Mouse (Mus musculus) liver, embryonic 12.5 days (tissue): ENCODE measurements around the gene Rara. TPM values are rescaled to one million over a fixed set of nuclear protein-coding genes. Genes with fewer than 3 reads are reported as not detected.
A peak's percentile ranks its signal among the peaks of the same experiment; 100 is the strongest.
"Not testable (repeated sequence)": the region's sequence is repeated elsewhere in the genome, so short reads cannot be mapped to it uniquely, and the experiment has no call there.

ENCODE experiments used
- ATAC-seq: fragments of 200-750 bp; cut with Nextera tagmentation; 2 replicates; pipeline ENCODE4 v1.8.0; 2017; ENCODE audit warnings: moderate number of reproducible peaks, mild to moderate bottlenecking, moderate library complexity
- H3K27ac ChIP-seq: fragments of 300-500 bp; sonication (generic); 2 replicates; pipeline ENCODE4 v1.5.1; 2016; ENCODE audit warnings: mild to moderate bottlenecking
- H3K27me3 ChIP-seq: fragments of 300-500 bp; sonication (generic); replicated peaks from 2 replicates; pipeline ENCODE4 v1.6.1; 2016; ENCODE audit warnings: mild to moderate bottlenecking, moderate library complexity
- H3K36me3 ChIP-seq: fragments of 300-500 bp; sonication (generic); 2 replicates; pipeline ENCODE4 v1.6.1; 2016; ENCODE audit warnings: mild to moderate bottlenecking, moderate library complexity
- H3K4me1 ChIP-seq: fragments of 300-500 bp; sonication (generic); 2 replicates; pipeline ENCODE4 v1.6.1; 2016
- H3K4me2 ChIP-seq: fragments of 300-500 bp; sonication (generic); 2 replicates; pipeline ENCODE4 v1.6.1; 2016; ENCODE audit warnings: mild to moderate bottlenecking, moderate library complexity
- H3K4me3 ChIP-seq: fragments of 300-500 bp; sonication (generic); 2 replicates; pipeline ENCODE4 v1.5.1; 2016; ENCODE audit warnings: mild to moderate bottlenecking, moderate library complexity
- H3K9ac ChIP-seq: fragments of 300-500 bp; sonication (generic); 2 replicates; pipeline ENCODE4 v1.6.1; 2016; ENCODE audit warnings: mild to moderate bottlenecking, moderate library complexity
- H3K9me3 ChIP-seq: fragments of 300-500 bp; sonication (generic); replicated peaks from 2 replicates; pipeline ENCODE4 v1.6.1; 2016; ENCODE audit warnings: mild to moderate bottlenecking, moderate library complexity
- WGBS: fragments of 180-500 bp; shearing (Covaris S2); methylation state at CpG from one replicate; pipeline ENCODE4 v1.1.7; 2016; ENCODE audit not compliant: insufficient replicate concordance; 5-methylcytosine and 5-hydroxymethylcytosine counted together
- polyA plus RNA-seq: library from polyadenylated mRNA; unstranded; fragments of >200 nt; fragmentation: Nextera tagmentation; extraction: Ambion mirVana; gene quantifications from 2 replicates; pipeline ENCODE4 v1.2.1, GENCODE M21; 2016

Gene Rara
- polyA plus RNA-seq, 1 experiment from 2014 or later: 7.1 TPM

- ATAC-seq: peak; percentile 88
Measured at GRCm38 (mm10) chr11:98907437-98908173, 20.0 kb upstream of the Rara start, which contains the start of gene Cdc6. TSS of gene Cdc6 (plus strand) at chr11:98907801.

GRCm38 (mm10) chr11:98909654-98910053, 18.0 kb upstream of the Rara start:
- peaks cover 62% of the 10 kb centered on the region for H3K36me3 ChIP-seq
- H3K9ac ChIP-seq: peak overlapping the region; percentile 92
- no peaks in the 10 kb centered on the region for H3K9me3 ChIP-seq
- no peak for ATAC-seq
- peak overlapping the region; percentile 94 for H3K27ac ChIP-seq
- peaks cover 85% of the 10 kb centered on the region for H3K4me1 ChIP-seq
- H3K4me2 ChIP-seq: peak overlapping the region; percentile 89
- H3K4me3 ChIP-seq: peak overlapping the region; percentile 82
- 32% methylated on average over 6 of the region's 6 CpGs for WGBS
- H3K27me3 ChIP-seq: no peaks in the 10 kb centered on the region

More at GRCm38 (mm10) chr11:98907437-98908173, 20.0 kb upstream of the Rara start, which contains the start of gene Cdc6:
- no peaks in the 10 kb centered on the region for H3K9me3 ChIP-seq
- H3K9ac ChIP-seq: peak within 1 kb of the TSS; percentile 92
- peak within 1 kb of the TSS; percentile 98 for H3K27ac ChIP-seq
- H3K4me2 ChIP-seq: peak within 1 kb of the TSS; percentile 89
- H3K27me3 ChIP-seq: no peaks in the 10 kb centered on the region
- under 1% methylated on average over 49 of the region's 49 CpGs for WGBS
- H3K4me3 ChIP-seq: peak within 1 kb of the TSS; percentile 82
- H3K36me3 ChIP-seq: peaks cover 45% of the 10 kb centered on the region
- peaks cover 90% of the 10 kb centered on the region for H3K4me1 ChIP-seq

GRCm38 (mm10) chr11:98910415-98910814, 17.2 kb upstream of the Rara start:
- no peaks in the 10 kb centered on the region for H3K9me3 ChIP-seq
- 85% methylated on average over 11 of the region's 11 CpGs for WGBS
- H3K4me3 ChIP-seq: peak overlapping the region; percentile 82
- H3K36me3 ChIP-seq: peaks cover 69% of the 10 kb centered on the region
- H3K9ac ChIP-seq: peak overlapping the region; percentile 92
- H3K4me1 ChIP-seq: peaks cover 84% of the 10 kb centered on the region
- H3K4me2 ChIP-seq: peak overlapping the region; percentile 89
- peak overlapping the region; percentile 94 for H3K27ac ChIP-seq
- ATAC-seq: no peak
- H3K27me3 ChIP-seq: no peaks in the 10 kb centered on the region

GRCm38 (mm10) chr11:98911498-98911897, 16.1 kb upstream of the Rara start:
- Histone ChIP-seq H3K9me3 (no peaks in the 10 kb centered on the region), H3K36me3 (peaks cover 80% of the 10 kb centered on the region), H3K4me2 (peak overlapping the region; percentile 89), H3K27me3 (no peaks in the 10 kb centered on the region), H3K4me3 (peak overlapping the region; percentile 82), H3K4me1 (peaks cover 76% of the 10 kb centered on the region), H3K9ac (peak overlapping the region; percentile 92), H3K27ac (peak overlapping the region; percentile 94)
- ATAC-seq: peak; percentile 60
- 37% methylated on average over 5 of the region's 5 CpGs for WGBS

- 83% methylated on average over 11 of the region's 11 CpGs for WGBS
- H3K9ac ChIP-seq: no peak overlapping the region
- peaks cover 100% of the 10 kb centered on the region for H3K36me3 ChIP-seq
- H3K27me3 ChIP-seq: no peaks in the 10 kb centered on the region
- ATAC-seq: no peak
- H3K27ac ChIP-seq: no peak overlapping the region
- H3K4me1 ChIP-seq: peaks cover 76% of the 10 kb centered on the region
- no peaks in the 10 kb centered on the region for H3K9me3 ChIP-seq
- no peak overlapping the region for H3K4me2 ChIP-seq
- no peak overlapping the region for H3K4me3 ChIP-seq
Measured at GRCm38 (mm10) chr11:98914196-98914595, 13.4 kb upstream of the Rara start.

GRCm38 (mm10) chr11:98916376-98916775, 11.2 kb upstream of the Rara start:
- H3K27me3 ChIP-seq, H3K27ac ChIP-seq, ATAC-seq, H3K9me3 ChIP-seq, H3K4me3 ChIP-seq, H3K9ac ChIP-seq, H3K4me2 ChIP-seq: not testable (repeated sequence)
- WGBS: 91% methylated on average over 3 of the region's 3 CpGs
- Histone ChIP-seq H3K36me3 (peaks cover 100% of the 10 kb centered on the region), H3K4me1 (peaks cover 54% of the 10 kb centered on the region)

GRCm38 (mm10) chr11:98917428-98918005, 10.1 kb upstream of the Rara start:
- ATAC-seq: no peak
- Histone ChIP-seq H3K27me3 (no peaks in the 10 kb centered on the region), H3K4me3 (no peak overlapping the region), H3K4me2 (no peak overlapping the region), H3K9me3 (no peaks in the 10 kb centered on the region), H3K4me1 (peaks cover 49% of the 10 kb centered on the region), H3K36me3 (peaks cover 100% of the 10 kb centered on the region), H3K9ac (no peak overlapping the region), H3K27ac (peak overlapping the region; percentile 25; the same call in 1 of the 2 replicates)
- WGBS: 46% methylated on average over 13 of the region's 13 CpGs

GRCm38 (mm10) chr11:98918231-98918630, 9.4 kb upstream of the Rara start:
- ATAC-seq: no peak
- Histone ChIP-seq H3K4me2 (no peak overlapping the region), H3K36me3 (peaks cover 100% of the 10 kb centered on the region), H3K27me3 (no peaks in the 10 kb centered on the region), H3K4me1 (peaks cover 49% of the 10 kb centered on the region), H3K27ac (peak overlapping the region; percentile 25; the same call in 1 of the 2 replicates), H3K4me3 (no peak overlapping the region), H3K9me3 (no peaks in the 10 kb centered on the region), H3K9ac (no peak overlapping the region)
- WGBS: 50% methylated on average over 9 of the region's 9 CpGs

- H3K36me3 ChIP-seq: peaks cover 100% of the 10 kb centered on the region
- no peak for ATAC-seq
- WGBS: 91% methylated on average over 11 of the region's 11 CpGs
Measured at GRCm38 (mm10) chr11:98919009-98919408, 8.6 kb upstream of the Rara start.

GRCm38 (mm10) chr11:98921813-98922212, 5.8 kb upstream of the Rara start:
- not testable (repeated sequence) for H3K4me3 ChIP-seq, H3K9ac ChIP-seq, H3K4me2 ChIP-seq, H3K27me3 ChIP-seq, H3K9me3 ChIP-seq, ATAC-seq, H3K27ac ChIP-seq
- WGBS: 72% methylated on average over 15 of the region's 15 CpGs
- H3K4me1 ChIP-seq: peaks cover 64% of the 10 kb centered on the region
- H3K36me3 ChIP-seq: peaks cover 82% of the 10 kb centered on the region

More at GRCm38 (mm10) chr11:98919009-98919408, 8.6 kb upstream of the Rara start:
- H3K4me3 ChIP-seq: no peak overlapping the region
- H3K4me2 ChIP-seq: no peak overlapping the region
- peaks cover 50% of the 10 kb centered on the region for H3K4me1 ChIP-seq
- no peak overlapping the region for H3K9ac ChIP-seq
- no peaks in the 10 kb centered on the region for H3K9me3 ChIP-seq
- H3K27me3 ChIP-seq: no peaks in the 10 kb centered on the region
- H3K27ac ChIP-seq: peak overlapping the region; percentile 25; the same call in 1 of the 2 replicates

- H3K9me3 ChIP-seq, H3K4me3 ChIP-seq, ATAC-seq, H3K27ac ChIP-seq, H3K9ac ChIP-seq, H3K4me2 ChIP-seq, H3K27me3 ChIP-seq: not testable (repeated sequence)
- Histone ChIP-seq H3K36me3 (peaks cover 78% of the 10 kb centered on the region), H3K4me1 (peaks cover 59% of the 10 kb centered on the region)
- 77% methylated on average over 10 of the region's 10 CpGs for WGBS
Measured at GRCm38 (mm10) chr11:98922307-98922706, 5.3 kb upstream of the Rara start.
